Mouse (Mus musculus): ENCODE measurements around the gene Hoxd9. TPM values are rescaled to one million over a fixed set of nuclear protein-coding genes. Genes with fewer than 3 reads are reported as not detected.
A peak's percentile ranks its signal among the peaks of the same experiment; 100 is the strongest.

The Hoxd9 gene
- under 1 TPM; 0.16 to 0.29 TPM for total RNA-seq (2021)
- 0.10 and 0.12 TPM in 2 replicates for polyA plus RNA-seq (2012; rRNA removed)
- long read RNA-seq = 0 reads

- Histone ChIP-seq H3K4me3 (peak within 1 kb of the TSS; percentile 50), H3K9ac (ENCODE audit: low read depth, low read length) (peak within 1 kb of the TSS; percentile 32), H3K79me2 (replicated peaks; ENCODE audit: control insufficient read depth, insufficient read depth, low read length) (no peaks in the 10 kb centered on the region), H3K4me1 (ENCODE audit: control insufficient read depth, insufficient read depth, low read length) (no peaks in the 10 kb centered on the region), H3K27ac (no peak within 1 kb of the TSS), H3K27me3 (ENCODE audit: control insufficient read depth, insufficient read depth, low read length) (peaks cover 40% of the 10 kb centered on the region), H3K36me3 (ENCODE audit: control insufficient read depth, insufficient read depth, low read length) (no peaks in the 10 kb centered on the region)
- WGBS = under 1% methylated on average over 43 of the region's 43 CpGs
- DNase-seq = peak; percentile 46 to 63
- TF ChIP-seq POLR2A (IDR thresholded peaks at IDR 0.05; ENCODE audit: insufficient read depth, low read depth, low read length) (no peak), CTCF (IDR thresholded peaks at IDR 0.05) (peak; percentile 47), EP300 (IDR thresholded peaks at IDR 0.05; ENCODE audit: insufficient read depth, low read depth, low read length) (no peak)
- intact Hi-C loops (cut with DNase I) = loop anchor here (10.0 kb wide), 1 partner anchor 1423 kb away; the partner anchor contains the start of gene Sp9
Measured at GRCm38 (mm10) chr2:74697567-74698121, at the start of gene Hoxd9. Gene Hoxd9, plus strand, starts transcription at chr2:74697727.

- Histone ChIP-seq H3K36me3 (ENCODE audit: control insufficient read depth, insufficient read depth, low read length) (no peaks in the 10 kb centered on the region), H3K79me2 (replicated peaks; ENCODE audit: control insufficient read depth, insufficient read depth, low read length) (no peaks in the 10 kb centered on the region), H3K27me3 (ENCODE audit: control insufficient read depth, insufficient read depth, low read length) (peaks cover 26% of the 10 kb centered on the region), H3K27ac (no peak overlapping the region), H3K4me3 (no peak overlapping the region), H3K9ac (ENCODE audit: low read depth, low read length) (no peak overlapping the region), H3K4me1 (ENCODE audit: control insufficient read depth, insufficient read depth, low read length) (no peaks in the 10 kb centered on the region)
- intact Hi-C loops (cut with DNase I) = no loop called here
- 45% methylated on average over 2 of the region's 2 CpGs for WGBS
- no peak for TF ChIP-seq EP300 (IDR thresholded peaks at IDR 0.05; ENCODE audit: insufficient read depth, low read depth, low read length)
- TF ChIP-seq POLR2A (IDR thresholded peaks at IDR 0.05; ENCODE audit: insufficient read depth, low read depth, low read length) = no peak
- TF ChIP-seq CTCF (IDR thresholded peaks at IDR 0.05) = no peak
- no peak for DNase-seq
Measured at GRCm38 (mm10) chr2:74652996-74653340, 44.6 kb upstream of the Hoxd9 start.

GRCm38 (mm10) chr2:74653781-74654535, 43.6 kb upstream of the Hoxd9 start:
- Histone ChIP-seq H3K27ac (no peak overlapping the region), H3K9ac (ENCODE audit: low read depth, low read length) (no peak overlapping the region), H3K27me3 (ENCODE audit: control insufficient read depth, insufficient read depth, low read length) (peaks cover 31% of the 10 kb centered on the region), H3K79me2 (replicated peaks; ENCODE audit: control insufficient read depth, insufficient read depth, low read length) (no peaks in the 10 kb centered on the region), H3K4me1 (ENCODE audit: control insufficient read depth, insufficient read depth, low read length) (no peaks in the 10 kb centered on the region), H3K36me3 (ENCODE audit: control insufficient read depth, insufficient read depth, low read length) (no peaks in the 10 kb centered on the region), H3K4me3 (no peak overlapping the region)
- DNase-seq = no peak
- no peak for TF ChIP-seq EP300 (IDR thresholded peaks at IDR 0.05; ENCODE audit: insufficient read depth, low read depth, low read length)
- no peak for TF ChIP-seq CTCF (IDR thresholded peaks at IDR 0.05)
- no peak for TF ChIP-seq POLR2A (IDR thresholded peaks at IDR 0.05; ENCODE audit: insufficient read depth, low read depth, low read length)
- 16% methylated on average over 17 of the region's 17 CpGs for WGBS
- intact Hi-C loops (cut with DNase I) = loop anchor here (2.0 kb wide), 1 partner anchor 353 kb away; no protein-coding TSS in a partner anchor

- 9% methylated on average over 20 of the region's 20 CpGs for WGBS
- H3K36me3 ChIP-seq (ENCODE audit: control insufficient read depth, insufficient read depth, low read length) = no peaks in the 10 kb centered on the region
- no peak for DNase-seq
- TF ChIP-seq CTCF (IDR thresholded peaks at IDR 0.05) (no peak), POLR2A (IDR thresholded peaks at IDR 0.05; ENCODE audit: insufficient read depth, low read depth, low read length) (no peak), EP300 (IDR thresholded peaks at IDR 0.05; ENCODE audit: insufficient read depth, low read depth, low read length) (no peak)
- peaks cover 38% of the 10 kb centered on the region for H3K27me3 ChIP-seq (ENCODE audit: control insufficient read depth, insufficient read depth, low read length)
- H3K79me2 ChIP-seq (replicated peaks; ENCODE audit: control insufficient read depth, insufficient read depth, low read length) = no peaks in the 10 kb centered on the region
- no peaks in the 10 kb centered on the region for H3K4me1 ChIP-seq (ENCODE audit: control insufficient read depth, insufficient read depth, low read length)
- H3K9ac ChIP-seq (ENCODE audit: low read depth, low read length) = no peak overlapping the region
- intact Hi-C loops (cut with DNase I) = loop anchor here (2.0 to 5.0 kb wide), 2 partner anchors 78 to 354 kb away; partner anchors contain the start of gene Lnpk
- H3K4me3 ChIP-seq = no peak overlapping the region
- no peak overlapping the region for H3K27ac ChIP-seq
Measured at GRCm38 (mm10) chr2:74654743-74655419, 42.6 kb upstream of the Hoxd9 start.

GRCm38 (mm10) chr2:74655420-74655781, 42.1 kb upstream of the Hoxd9 start:
- intact Hi-C loops (cut with DNase I) = loop anchor here (2.0 to 5.0 kb wide), 2 partner anchors 78 to 355 kb away; partner anchors contain the start of gene Lnpk
- Histone ChIP-seq H3K27ac (no peak overlapping the region), H3K4me3 (no peak overlapping the region), H3K27me3 (ENCODE audit: control insufficient read depth, insufficient read depth, low read length) (peaks cover 37% of the 10 kb centered on the region), H3K36me3 (ENCODE audit: control insufficient read depth, insufficient read depth, low read length) (no peaks in the 10 kb centered on the region), H3K9ac (ENCODE audit: low read depth, low read length) (no peak overlapping the region), H3K4me1 (ENCODE audit: control insufficient read depth, insufficient read depth, low read length) (no peaks in the 10 kb centered on the region), H3K79me2 (replicated peaks; ENCODE audit: control insufficient read depth, insufficient read depth, low read length) (no peaks in the 10 kb centered on the region)
- no peak for DNase-seq
- 2% methylated on average over 43 of the region's 47 CpGs for WGBS
- TF ChIP-seq EP300 (IDR thresholded peaks at IDR 0.05; ENCODE audit: insufficient read depth, low read depth, low read length) = no peak
- peak; percentile 65 for TF ChIP-seq CTCF (IDR thresholded peaks at IDR 0.05)
